Mouse (Mus musculus) Patski (cell line): ENCODE measurements around the gene Gast. TPM values are rescaled to one million over a fixed set of nuclear protein-coding genes. Genes with fewer than 3 reads are reported as not detected.
A peak's percentile ranks its signal among the peaks of the same experiment; 100 is the strongest.

ENCODE experiments used
- ATAC-seq: fragments of 100-300 bp; one replicate; pipeline ENCODE4 v1.8.0; 2021
- CTCF ChIA-PET: fragments of 350-600 bp; sonication (Branson Sonifier 250); formaldehyde crosslinking; loops from one replicate; lab custom pipeline; 2022; ENCODE audit warnings: inconsistent platforms; lab: Charles Lee
- POLR2A ChIA-PET: fragments of 350-600 bp; sonication (Branson Sonifier 250); formaldehyde crosslinking; loops from one replicate; lab custom pipeline; 2022; ENCODE audit warnings: antibody characterized with exemption, inconsistent platforms; lab: Charles Lee
- DNase-seq: peaks from one replicate; pipeline ENCODE4 v3.0.0-alpha.2; 2011; ENCODE audit warnings: low read depth, low spot score
- H3K27me3 ChIP-seq: fragments of 371-371 bp; one replicate; pipeline ENCODE4 v1.5.1; 2021
- CTCF ChIP-seq: fragments of 100-300 bp; IDR thresholded peaks from one replicate; pipeline ENCODE4 v1.5.1; 2021
- in situ Hi-C: fragments of 300-500 bp; cut with MboI; formaldehyde crosslinking; loops from 3 replicates; pipeline ENCODE4 v1.11.1; 2018; ENCODE audit warnings: low pct_unique_long_range_greater_than_20kb, mixed read lengths
- polyA plus RNA-seq: library from polyadenylated mRNA; unstranded; gene quantifications from one replicate; pipeline ENCODE4 v1.2.3, GENCODE M21; 2021

Gast gene
- polyA plus RNA-seq, result not detected

DNA sequence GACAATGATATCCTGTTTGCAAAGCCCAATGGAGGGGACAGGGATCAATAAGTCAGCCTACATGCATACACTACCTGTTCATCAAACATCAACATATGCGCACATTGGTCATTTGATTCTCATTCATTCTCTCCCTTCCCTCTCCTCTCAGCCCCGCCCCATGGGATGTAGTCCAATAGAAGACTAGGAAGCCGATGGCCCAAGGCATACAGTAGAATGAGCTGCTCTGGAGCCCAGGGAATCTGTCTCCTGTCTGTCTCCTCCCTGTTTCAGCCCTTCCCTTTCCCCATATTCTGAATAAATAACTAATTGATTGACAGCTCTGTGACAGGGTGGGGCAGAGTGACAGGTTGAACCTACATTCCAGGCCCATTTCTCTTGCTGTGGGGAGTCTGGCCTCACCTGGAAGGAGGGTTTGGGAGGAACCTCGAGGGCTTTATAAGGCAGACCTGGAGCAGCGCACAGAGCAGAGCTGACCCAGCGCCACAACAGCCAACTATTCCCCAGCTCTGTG, at the start of gene Gast:
Gene Gast, plus strand, starts transcription at position 464 of the 514 bp plus-strand sequence.
- ATAC-seq, result no peak

DNA sequence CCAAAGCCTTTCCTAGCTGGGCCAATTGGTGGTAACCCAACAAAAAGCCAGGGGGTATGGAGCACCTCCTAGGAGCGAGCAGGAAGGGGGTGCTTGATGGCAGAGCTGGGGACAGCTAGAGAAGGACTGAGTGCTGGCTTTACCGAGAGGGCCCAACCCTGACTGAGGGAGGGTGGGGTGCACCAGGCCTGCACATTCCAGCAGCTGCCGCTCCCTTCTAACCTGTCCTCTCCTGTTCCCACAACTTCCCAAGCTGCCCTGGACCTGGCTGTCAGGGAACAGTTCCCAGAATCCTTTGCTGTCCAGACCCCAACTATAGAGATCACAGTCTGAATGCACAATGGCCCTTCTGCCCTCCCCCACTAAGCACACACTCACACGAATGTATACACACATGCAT, 49.2 kb upstream of the Gast start:
- DNase-seq, result no peak
- in situ Hi-C loops, result loop anchor here (5.0 kb wide), 1 partner anchor 113 kb away; no protein-coding TSS in a partner anchor
- ChIA-PET POLR2A (no interaction called here), CTCF (interaction anchor here (8.2 kb wide), 1 partner anchor 11 kb away, joined by 210 read pairs; no protein-coding TSS in a partner anchor)
- H3K27me3 ChIP-seq, result no peaks in the 10 kb centered on the region
- ATAC-seq, result no peak
- no peak for TF ChIP-seq CTCF

More for the DNA sequence above, at the start of gene Gast:
- ChIA-PET POLR2A (no interaction called here), CTCF (no interaction called here)
- no peaks in the 10 kb centered on the region for H3K27me3 ChIP-seq
- no peak for TF ChIP-seq CTCF
- DNase-seq, result no peak
- in situ Hi-C loops, result no loop called here

DNA sequence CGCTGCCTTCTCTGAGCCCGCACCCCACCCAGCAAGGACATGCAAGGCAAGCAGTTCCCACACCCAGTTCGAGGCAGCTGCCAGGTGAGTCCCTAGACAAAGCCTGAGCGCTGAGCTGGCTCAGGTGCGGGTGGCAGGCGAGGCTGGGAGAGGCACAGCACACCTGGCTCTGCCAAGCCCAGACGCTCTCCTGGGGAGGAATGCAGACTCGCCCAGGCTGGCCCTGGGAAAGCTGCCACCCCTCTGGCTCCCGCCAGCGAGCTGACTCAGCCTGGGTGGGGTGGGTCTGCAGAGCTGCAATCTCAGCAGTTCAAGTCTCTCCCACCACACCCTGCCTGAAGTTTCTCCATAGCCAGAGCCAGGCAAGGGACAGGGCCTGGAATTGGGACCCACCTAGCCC, 47.2 kb upstream of the Gast start:
- peak; percentile 19 for ATAC-seq
- CTCF ChIA-PET, result interaction anchor here (1.8 to 8.2 kb wide), 2 partner anchors 9 to 21 kb away, joined by 3 to 210 read pairs; no protein-coding TSS in a partner anchor
- H3K27me3 ChIP-seq, result no peaks in the 10 kb centered on the region
- in situ Hi-C loops, result no loop called here
- DNase-seq, result peak; percentile 31
- no peak for TF ChIP-seq CTCF
- POLR2A ChIA-PET, result no interaction called here

DNA sequence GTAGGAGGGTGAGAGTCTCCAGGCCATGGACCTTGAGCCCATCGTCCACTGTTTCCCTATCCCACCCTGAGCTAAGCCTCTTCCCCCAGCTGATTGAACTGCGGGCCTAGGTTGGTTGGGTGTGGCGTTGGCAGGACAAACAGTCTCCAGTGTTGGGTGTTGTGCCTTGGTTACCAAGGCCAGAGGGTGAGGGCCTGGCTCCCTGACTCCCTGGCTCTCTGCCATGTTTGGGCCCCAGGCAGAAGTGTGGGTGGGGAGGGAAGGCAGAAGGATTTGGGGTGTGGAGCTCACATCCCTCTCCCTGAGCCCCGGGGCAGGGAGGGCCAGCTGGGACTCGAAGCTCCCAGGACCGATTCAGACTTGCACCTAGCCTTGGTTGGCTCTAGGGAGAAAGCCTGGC, 45.3 kb upstream of the Gast start:
- no peak for TF ChIP-seq CTCF
- ATAC-seq, result peak; percentile 11
- POLR2A ChIA-PET, result interaction anchor here (0.6 to 0.7 kb wide), 2 partner anchors 9 to 337 kb away, joined by 3 to 5 read pairs; no protein-coding TSS in a partner anchor
- DNase-seq, result peak; percentile 31
- H3K27me3 ChIP-seq, result no peaks in the 10 kb centered on the region
- CTCF ChIA-PET, result interaction anchor here (0.9 kb wide), 1 partner anchor 9 kb away, joined by 7 read pairs; no protein-coding TSS in a partner anchor
- in situ Hi-C loops, result no loop called here

DNA sequence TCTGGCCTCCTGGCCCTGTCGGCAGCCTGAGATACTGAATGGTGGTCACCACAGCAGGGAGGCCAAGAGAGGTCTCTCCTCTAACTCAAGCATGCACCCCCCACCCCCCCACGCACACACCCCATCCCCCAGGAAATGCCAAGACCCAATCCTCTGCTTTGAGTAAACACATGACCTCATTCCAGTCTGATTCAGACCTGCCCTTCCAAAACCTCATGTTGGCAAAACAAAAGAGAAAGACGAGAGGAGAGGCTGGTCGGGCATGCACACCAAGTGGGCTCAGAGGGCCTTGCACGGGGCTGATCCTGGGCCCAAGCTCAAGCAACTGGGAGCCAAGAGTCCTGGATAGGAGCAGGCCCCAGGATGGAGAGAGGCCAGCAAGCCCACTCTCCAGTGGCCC, 44.0 kb upstream of the Gast start:
- ChIA-PET POLR2A (no interaction called here), CTCF (interaction anchor here (0.8 to 11.7 kb wide), 3 partner anchors 6 to 121 kb away, joined by 5 to 210 read pairs (median 5); no protein-coding TSS in a partner anchor)
- no peaks in the 10 kb centered on the region for H3K27me3 ChIP-seq
- DNase-seq (peak; percentile 56), ATAC-seq (peak; percentile 47)
- no peak for TF ChIP-seq CTCF
- in situ Hi-C loops, result loop anchor here (5.0 kb wide), 1 partner anchor 908 kb away; no protein-coding TSS in a partner anchor

DNA sequence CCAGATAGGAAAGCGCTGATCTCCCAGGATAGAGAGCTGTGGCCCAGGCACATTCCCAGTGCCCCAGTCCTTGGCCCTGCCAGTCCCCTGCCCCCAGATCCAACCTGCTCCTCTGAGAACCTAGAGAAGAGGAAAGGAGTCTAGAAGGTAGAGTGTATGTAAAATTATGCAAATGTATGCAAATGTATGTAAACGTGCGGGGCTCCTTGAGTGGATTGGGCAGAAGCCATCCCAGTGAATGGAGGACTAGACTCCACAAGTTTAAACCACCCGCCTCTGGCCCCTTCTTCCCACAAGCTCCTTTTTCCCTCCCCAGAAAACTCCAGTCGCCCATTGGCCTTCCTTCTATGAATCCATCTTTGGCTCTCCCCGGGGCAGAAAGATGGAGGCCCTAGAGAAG, 41.3 kb upstream of the Gast start:
- CTCF ChIA-PET, result interaction anchor here (1.3 to 11.7 kb wide), 2 partner anchors 9 to 14 kb away, joined by 3 to 210 read pairs; no protein-coding TSS in a partner anchor
- TF ChIP-seq CTCF, result no peak

DNA sequence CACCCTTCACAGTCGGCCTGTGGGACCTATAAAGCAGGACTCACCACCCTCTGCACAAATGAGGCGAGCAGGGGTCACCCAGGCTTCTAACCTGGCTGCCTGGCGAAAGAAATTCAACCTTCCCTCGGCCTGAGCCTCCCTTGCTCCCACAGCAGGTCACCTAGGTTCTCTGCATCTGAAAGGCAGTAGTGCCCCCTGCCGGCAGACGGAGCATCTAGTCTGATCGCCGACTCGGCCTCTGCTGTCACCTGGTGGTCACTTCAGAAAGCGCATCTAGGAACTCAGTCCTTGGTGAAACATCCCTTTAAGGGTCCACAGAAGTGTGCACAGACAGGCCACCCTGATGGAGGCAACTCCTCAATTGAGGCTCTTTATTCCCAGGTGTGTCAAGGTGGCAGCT, 38.9 kb upstream of the Gast start:
- ChIA-PET POLR2A (interaction anchor here (0.9 kb wide), 1 partner anchor 832 kb away, joined by 3 read pairs; no protein-coding TSS in a partner anchor), CTCF (interaction anchor here (0.8 to 11.7 kb wide), 13 partner anchors 11 to 931 kb away, joined by 3 to 210 read pairs (median 3); no protein-coding TSS in a partner anchor)
- in situ Hi-C loops, result loop anchor here (5.0 kb wide), 3 partner anchors 288 to 833 kb away; no protein-coding TSS in a partner anchor
- peak; percentile 42 for ATAC-seq
- DNase-seq, result no peak
- TF ChIP-seq CTCF, result no peak
- H3K27me3 ChIP-seq, result no peaks in the 10 kb centered on the region

More for the DNA sequence above, 41.3 kb upstream of the Gast start:
- no peaks in the 10 kb centered on the region for H3K27me3 ChIP-seq
- POLR2A ChIA-PET, result no interaction called here
- in situ Hi-C loops, result loop anchor here (5.0 kb wide), 1 partner anchor 911 kb away; no protein-coding TSS in a partner anchor
- no peak for ATAC-seq
- DNase-seq, result no peak

DNA sequence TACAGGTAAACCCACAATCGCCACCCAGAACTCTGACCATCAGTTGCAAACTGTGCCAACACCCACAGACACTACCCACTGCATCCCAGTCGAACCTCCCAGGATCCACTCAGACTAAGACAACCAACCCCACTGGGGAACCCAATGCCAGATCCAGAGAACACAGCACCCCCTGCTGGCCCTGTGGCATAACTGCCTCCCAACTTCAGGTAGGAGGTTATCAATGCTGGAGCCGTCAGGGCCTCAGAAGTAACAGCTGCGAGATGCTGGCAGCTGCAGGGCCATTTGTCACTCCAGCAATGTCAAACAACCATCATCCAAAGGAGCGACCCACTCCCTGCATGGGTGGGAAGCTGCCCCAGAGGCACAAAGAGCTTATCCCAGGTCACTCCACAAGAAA, 36.4 kb upstream of the Gast start:
- TF ChIP-seq CTCF, result peak; percentile 64
- POLR2A ChIA-PET, result interaction anchor here (0.6 to 0.8 kb wide), 2 partner anchors 9 to 129 kb away, joined by 3 to 10 read pairs; no protein-coding TSS in a partner anchor
- no peaks in the 10 kb centered on the region for H3K27me3 ChIP-seq
- CTCF ChIA-PET, result interaction anchor here (1.0 to 11.7 kb wide), 11 partner anchors 8 to 912 kb away, joined by 3 to 210 read pairs (median 5); no protein-coding TSS in a partner anchor
- in situ Hi-C loops, result loop anchor here (5.0 kb wide), 3 partner anchors 290 to 836 kb away; no protein-coding TSS in a partner anchor
- no peak for ATAC-seq
- no peak for DNase-seq

DNA sequence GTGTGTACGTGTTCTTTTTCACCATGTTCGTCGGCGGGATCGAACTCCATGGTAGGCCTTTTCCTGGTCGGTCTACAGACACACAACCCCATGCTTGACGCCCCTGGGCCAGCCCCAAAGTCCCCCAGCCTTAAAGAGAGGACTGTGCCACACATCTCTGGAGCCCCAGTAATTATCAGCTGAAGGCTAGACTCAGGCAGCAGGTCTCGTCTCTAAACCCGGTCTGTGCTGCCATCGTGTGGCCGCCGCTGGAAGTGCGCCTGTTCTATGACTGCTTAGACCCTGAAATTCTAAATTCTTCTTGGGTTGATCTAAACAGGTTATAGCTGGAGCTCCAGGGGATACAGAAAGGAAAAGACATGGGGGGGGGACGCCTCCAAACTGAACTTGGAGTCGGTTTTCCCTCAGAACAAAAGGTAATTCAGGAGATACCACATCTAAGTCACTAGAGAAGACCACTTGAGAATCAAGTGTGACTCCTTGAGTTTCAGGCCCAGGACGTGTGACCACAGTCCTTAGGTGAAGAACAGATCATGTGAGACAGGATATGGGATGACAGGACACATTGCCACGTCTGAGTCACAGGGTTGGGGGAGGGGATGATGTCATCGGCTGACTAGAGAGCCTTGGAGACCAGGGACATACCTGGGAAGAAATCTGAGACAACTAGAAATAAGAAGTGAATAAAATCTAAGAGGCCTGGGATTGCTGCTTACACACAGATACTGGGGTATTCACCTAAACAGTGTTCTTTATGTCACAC, 35.8 kb upstream of the Gast start:
- POLR2A ChIA-PET, result interaction anchor here (0.6 to 0.8 kb wide), 2 partner anchors 10 to 130 kb away, joined by 3 to 10 read pairs; no protein-coding TSS in a partner anchor
- in situ Hi-C loops, result loop anchor here (5.0 kb wide), 3 partner anchors 291 to 836 kb away; no protein-coding TSS in a partner anchor
- CTCF ChIA-PET, result interaction anchor here (0.6 to 11.7 kb wide), 12 partner anchors 8 to 912 kb away, joined by 3 to 210 read pairs (median 4); no protein-coding TSS in a partner anchor
- peak; percentile 75 for ATAC-seq
- H3K27me3 ChIP-seq, result no peaks in the 10 kb centered on the region
- peak; percentile 93 for TF ChIP-seq CTCF
- DNase-seq, result no peak

DNA sequence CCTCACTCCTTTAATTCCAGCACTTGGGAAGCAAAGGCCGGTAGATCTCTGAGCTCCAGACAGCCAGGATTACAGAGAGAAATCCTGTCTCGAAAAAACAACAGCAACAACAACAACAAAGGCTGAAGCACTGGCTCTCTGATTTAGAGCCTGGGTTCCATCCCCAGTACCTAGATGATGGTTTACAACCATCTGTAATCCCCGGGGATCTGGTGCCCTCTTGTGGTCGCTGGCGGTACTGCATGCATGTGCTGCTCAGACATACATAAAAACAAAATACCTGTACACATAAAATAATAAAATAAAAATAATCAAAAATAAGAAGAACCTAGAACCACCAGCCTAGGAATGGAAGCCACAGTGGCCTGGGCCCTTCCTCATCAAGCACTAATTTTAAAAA, 33.9 kb upstream of the Gast start:
- TF ChIP-seq CTCF, result peak; percentile 91
- in situ Hi-C loops, result no loop called here
- DNase-seq (no peak), ATAC-seq (no peak)
- ChIA-PET POLR2A (no interaction called here), CTCF (interaction anchor here (0.9 to 11.7 kb wide), 4 partner anchors 8 to 22 kb away, joined by 3 to 210 read pairs (median 6); no protein-coding TSS in a partner anchor)
- no peaks in the 10 kb centered on the region for H3K27me3 ChIP-seq
